Mouse (Mus musculus): Measurements from ENCODE around the gene Scgb1c1.

The Scgb1c1 gene

GRCm38 (mm10) chr7:140845683-140846082, 336 bp downstream of the Scgb1c1 start:
- no peak for DNase-seq

GRCm38 (mm10) chr7:140846676-140847075, 1.3 kb downstream of the Scgb1c1 start:
- DNase-seq, result no peak

- peak; percentile 66 for DNase-seq
Observed at GRCm38 (mm10) chr7:140847755-140848580, 2.6 kb downstream of the Scgb1c1 start, which contains the start of gene Odf3. Gene Odf3 (plus strand): TSS chr7:140847805.

- no peak for DNase-seq
Observed at GRCm38 (mm10) chr7:140848591-140848990, 3.2 kb downstream of the Scgb1c1 start.

GRCm38 (mm10) chr7:140851916-140852315, 6.6 kb downstream of the Scgb1c1 start:
- DNase-seq, result no peak

- peak; percentile 48 for DNase-seq
Observed at GRCm38 (mm10) chr7:140853386-140853785, 8.0 kb downstream of the Scgb1c1 start.

GRCm38 (mm10) chr7:140854483-140854882, 9.1 kb downstream of the Scgb1c1 start:
- DNase-seq, result no peak

GRCm38 (mm10) chr7:140855181-140855580, 9.8 kb downstream of the Scgb1c1 start:
- DNase-seq, result no peak

- peak; percentile 88 for DNase-seq
Observed at GRCm38 (mm10) chr7:140855860-140856784, 10.8 kb downstream of the Scgb1c1 start, which contains the start of gene Gm45785. Gene Gm45785 (minus strand): TSS chr7:140856331.

GRCm38 (mm10) chr7:140856785-140857549, 11.6 kb downstream of the Scgb1c1 start, which contains the start of gene Ric8a:
Gene Ric8a (plus strand): TSS chr7:140856957.
- DNase-seq, result peak; percentile 92

GRCm38 (mm10) chr7:140857550-140858505, 12.5 kb downstream of the Scgb1c1 start, which contains the start of gene Bet1l:
Gene Bet1l (minus strand): TSS chr7:140857577.
- DNase-seq, result no peak

- no peak for DNase-seq
Observed at GRCm38 (mm10) chr7:140858746-140859145, 13.4 kb downstream of the Scgb1c1 start.

- DNase-seq, result no peak
Observed at GRCm38 (mm10) chr7:140859997-140860396, 14.7 kb downstream of the Scgb1c1 start.

GRCm38 (mm10) chr7:140860728-140861127, 15.4 kb downstream of the Scgb1c1 start:
- no peak for DNase-seq

GRCm38 (mm10) chr7:140864761-140865160, 19.4 kb downstream of the Scgb1c1 start:
- DNase-seq, result no peak

GRCm38 (mm10) chr7:140874224-140874623, 28.9 kb downstream of the Scgb1c1 start:
- DNase-seq, result no peak

GRCm38 (mm10) chr7:140877364-140877763, 32.0 kb downstream of the Scgb1c1 start:
- DNase-seq, result no peak

- DNase-seq, result no peak
Observed at GRCm38 (mm10) chr7:140879355-140879754, 34.0 kb downstream of the Scgb1c1 start.

- DNase-seq, result peak; percentile 54
Observed at GRCm38 (mm10) chr7:140880419-140880818, 35.1 kb downstream of the Scgb1c1 start.

- no peak for DNase-seq
Observed at GRCm38 (mm10) chr7:140880865-140881515, 35.6 kb downstream of the Scgb1c1 start.

All from kidney, adult 18-20 months (tissue).